Mouse (Mus musculus): Measurements from ENCODE around the gene Foxp2. TPM values are rescaled to one million over a fixed set of nuclear protein-coding genes. Genes with fewer than 3 reads are reported as not detected.

The Foxp2 gene
- polyA plus RNA-seq, 1 experiment from 2014 or later = 80.9 TPM

DNA sequence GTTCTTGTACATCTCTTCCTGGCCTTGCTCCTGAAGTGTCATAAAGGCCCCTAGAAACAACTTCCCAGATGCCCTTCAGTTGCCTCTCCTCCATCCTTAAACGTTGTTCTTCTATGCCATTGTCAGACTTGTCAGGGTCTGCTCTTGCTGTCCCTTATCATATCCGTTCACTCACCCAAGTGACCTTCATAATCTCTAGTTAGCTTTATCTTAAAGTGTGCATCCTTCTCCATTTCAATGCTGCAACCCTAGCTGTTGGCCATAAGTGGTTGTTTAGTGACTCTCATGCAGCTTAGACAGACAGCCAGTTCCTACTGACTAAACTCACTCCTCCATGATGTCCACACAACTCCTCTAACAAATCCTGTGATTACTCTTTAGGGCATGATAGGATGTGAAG lies 415.8 kb downstream of the Foxp2 start:
- WGBS = 84% methylated on average over 2 of the region's 2 CpGs
- Histone ChIP-seq H3K4me1 (no peaks in the 10 kb centered on the region), H3K36me3 (replicated peaks) (no peaks in the 10 kb centered on the region), H3K27ac (no peak overlapping the region), H3K4me3 (no peak overlapping the region), H3K9ac (no peak overlapping the region), H3K9me3 (no peaks in the 10 kb centered on the region), H3K27me3 (replicated peaks) (no peaks in the 10 kb centered on the region), H3K4me2 (no peak overlapping the region)
- no peak for ATAC-seq (replicated peaks)

DNA sequence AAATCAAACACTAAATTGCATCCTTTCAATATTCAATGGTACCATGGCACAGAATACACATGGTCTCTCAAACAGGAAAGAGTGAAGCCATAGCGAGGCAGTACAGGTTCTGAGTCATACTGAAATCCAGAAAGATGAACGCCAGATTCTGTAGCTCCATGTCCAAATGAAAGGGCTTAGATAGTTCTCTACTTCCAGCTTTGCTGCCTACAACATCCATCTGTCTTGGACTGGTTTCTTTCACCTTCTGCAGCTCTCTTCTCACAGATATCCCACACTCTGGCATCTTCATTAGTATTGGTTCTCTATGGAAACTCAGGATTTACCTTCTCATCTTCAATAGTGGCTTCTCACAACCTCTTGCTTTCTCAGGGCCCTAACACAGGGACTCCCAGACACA lies 417.2 kb downstream of the Foxp2 start:
- Histone ChIP-seq H3K27ac (no peak overlapping the region), H3K27me3 (replicated peaks) (no peaks in the 10 kb centered on the region), H3K4me2 (no peak overlapping the region), H3K9ac (no peak overlapping the region), H3K36me3 (replicated peaks) (no peaks in the 10 kb centered on the region), H3K4me3 (no peak overlapping the region), H3K4me1 (no peaks in the 10 kb centered on the region), H3K9me3 (no peaks in the 10 kb centered on the region)
- ATAC-seq (replicated peaks) = no peak
- 93% methylated on average over 2 of the region's 2 CpGs for WGBS

DNA sequence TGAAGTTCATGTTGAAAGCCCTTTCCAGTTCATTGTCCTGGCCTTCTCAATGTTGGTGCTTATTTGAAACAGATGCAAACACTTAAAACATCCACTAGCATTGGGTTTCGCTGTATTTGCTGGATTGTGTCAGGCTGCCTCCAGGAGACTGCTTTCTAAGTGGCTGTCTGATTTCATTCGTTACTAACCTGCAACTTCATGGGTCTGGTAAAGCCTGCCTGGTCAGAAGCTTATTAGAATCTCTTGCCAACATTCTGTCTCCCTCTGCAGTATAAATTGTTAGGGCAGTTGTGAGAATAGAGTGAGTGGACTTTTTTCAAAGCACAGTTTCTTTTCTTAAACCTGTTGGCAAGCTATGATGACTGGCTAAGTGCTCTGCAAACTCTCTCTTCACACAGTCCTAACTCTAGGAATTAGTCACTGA lies 420.4 kb downstream of the Foxp2 start:
- ATAC-seq (replicated peaks) = no peak
- Histone ChIP-seq H3K9ac (no peak overlapping the region), H3K27ac (no peak overlapping the region), H3K27me3 (replicated peaks) (no peaks in the 10 kb centered on the region), H3K4me3 (no peak overlapping the region), H3K36me3 (replicated peaks) (no peaks in the 10 kb centered on the region), H3K4me2 (no peak overlapping the region), H3K4me1 (no peaks in the 10 kb centered on the region), H3K9me3 (no peaks in the 10 kb centered on the region)
- 64% methylated on average over 2 of the region's 2 CpGs for WGBS

DNA sequence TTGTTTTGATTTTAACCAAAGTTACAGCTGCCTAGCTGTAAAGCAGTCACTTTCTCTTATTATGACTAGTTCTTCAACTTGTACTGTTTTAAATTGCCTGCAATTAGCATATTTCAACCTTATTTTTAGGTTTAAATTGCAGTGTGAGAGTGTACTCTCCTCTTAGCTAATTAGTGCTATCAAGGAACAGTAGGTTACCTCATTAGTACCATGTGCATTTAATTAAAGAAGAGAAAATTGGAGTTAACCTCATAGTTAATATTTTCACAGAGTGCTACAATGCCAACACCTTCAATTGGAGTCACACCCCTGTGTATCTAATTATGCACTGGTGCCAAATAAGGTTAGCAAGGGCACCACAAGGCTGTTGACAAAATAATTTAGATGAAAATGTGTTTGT lies 421.9 kb downstream of the Foxp2 start:
- H3K4me1 ChIP-seq = no peaks in the 10 kb centered on the region
- H3K4me2 ChIP-seq = no peak overlapping the region
- H3K27me3 ChIP-seq (replicated peaks) = no peaks in the 10 kb centered on the region
- no peak overlapping the region for H3K4me3 ChIP-seq
- H3K36me3 ChIP-seq (replicated peaks) = no peaks in the 10 kb centered on the region
- no peak overlapping the region for H3K27ac ChIP-seq
- ATAC-seq (replicated peaks) = no peak
- H3K9me3 ChIP-seq = no peaks in the 10 kb centered on the region
- no peak overlapping the region for H3K9ac ChIP-seq

GRCm38 (mm10) chr6:15347705-15348104 lies 446.6 kb downstream of the Foxp2 start:
- Histone ChIP-seq H3K9me3 (no peaks in the 10 kb centered on the region), H3K36me3 (replicated peaks) (no peaks in the 10 kb centered on the region), H3K4me1 (no peaks in the 10 kb centered on the region), H3K4me2 (no peak overlapping the region), H3K27ac (no peak overlapping the region), H3K27me3 (replicated peaks) (no peaks in the 10 kb centered on the region), H3K4me3 (no peak overlapping the region), H3K9ac (no peak overlapping the region)
- 61% methylated on average over 3 of the region's 3 CpGs for WGBS
- ATAC-seq (replicated peaks) = peak; percentile 42; the same call in 1 of the 2 replicates

- Histone ChIP-seq H3K4me3 (no peak overlapping the region), H3K36me3 (replicated peaks) (no peaks in the 10 kb centered on the region), H3K9me3 (no peaks in the 10 kb centered on the region), H3K9ac (no peak overlapping the region), H3K4me2 (no peak overlapping the region), H3K27ac (no peak overlapping the region), H3K27me3 (replicated peaks) (no peaks in the 10 kb centered on the region), H3K4me1 (no peaks in the 10 kb centered on the region)
- WGBS = 85% methylated on average over 4 of the region's 4 CpGs
- no peak for ATAC-seq (replicated peaks)
Observed at GRCm38 (mm10) chr6:15355852-15356251, 454.7 kb downstream of the Foxp2 start.

DNA sequence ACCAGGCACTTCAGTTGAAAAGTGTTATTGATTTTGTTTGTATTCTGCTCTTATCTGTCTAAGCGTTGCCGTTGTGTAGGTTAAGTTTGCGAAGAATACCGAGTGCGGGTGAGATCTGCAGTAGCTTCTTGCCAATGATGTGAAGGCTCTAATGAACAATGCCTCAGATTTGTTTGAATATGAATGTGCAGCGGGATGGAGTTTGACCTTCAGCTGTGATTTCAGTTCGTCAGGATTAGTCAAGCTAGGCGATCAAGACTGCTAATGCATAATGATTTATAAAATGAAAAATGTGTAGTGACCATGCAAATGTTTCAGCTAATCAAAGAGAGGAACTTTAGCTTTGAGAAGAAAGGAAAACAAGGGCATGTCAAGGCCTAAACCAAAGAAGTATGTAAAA lies 469.1 kb downstream of the Foxp2 start:
- Histone ChIP-seq H3K27me3 (replicated peaks) (no peaks in the 10 kb centered on the region), H3K9me3 (no peaks in the 10 kb centered on the region), H3K4me3 (no peak overlapping the region), H3K4me1 (peaks cover 17% of the 10 kb centered on the region), H3K27ac (0 out of 2 replicates have a peak overlapping the region, but pooled peaks have one; percentile 29), H3K4me2 (no peak overlapping the region), H3K9ac (no peak overlapping the region), H3K36me3 (replicated peaks) (no peaks in the 10 kb centered on the region)
- WGBS = 22% methylated on average over 8 of the region's 8 CpGs
- ATAC-seq (replicated peaks) = no peak; the same call in 1 of the 2 replicates

GRCm38 (mm10) chr6:15370827-15371226 lies 469.7 kb downstream of the Foxp2 start:
- ATAC-seq (replicated peaks) = 0 out of 2 replicates have a peak, but pooled peaks have one; percentile 34

GRCm38 (mm10) chr6:15373621-15374020 lies 472.5 kb downstream of the Foxp2 start:
- Histone ChIP-seq H3K9ac (no peak overlapping the region), H3K9me3 (no peaks in the 10 kb centered on the region), H3K4me3 (no peak overlapping the region), H3K27ac (no peak overlapping the region), H3K4me1 (peaks cover 17% of the 10 kb centered on the region), H3K36me3 (replicated peaks) (no peaks in the 10 kb centered on the region), H3K27me3 (replicated peaks) (no peaks in the 10 kb centered on the region), H3K4me2 (no peak overlapping the region)
- WGBS = 44% methylated on average over 3 of the region's 3 CpGs
- no peak for ATAC-seq (replicated peaks)

More at GRCm38 (mm10) chr6:15370827-15371226, 469.7 kb downstream of the Foxp2 start:
- Histone ChIP-seq H3K27me3 (replicated peaks) (no peaks in the 10 kb centered on the region), H3K36me3 (replicated peaks) (no peaks in the 10 kb centered on the region), H3K4me2 (no peak overlapping the region), H3K27ac (no peak overlapping the region), H3K9ac (no peak overlapping the region), H3K4me3 (no peak overlapping the region), H3K9me3 (no peaks in the 10 kb centered on the region), H3K4me1 (peaks cover 17% of the 10 kb centered on the region)
- 57% methylated on average over 4 of the region's 4 CpGs for WGBS

- Histone ChIP-seq H3K27me3 (replicated peaks) (no peaks in the 10 kb centered on the region), H3K9me3 (no peaks in the 10 kb centered on the region), H3K4me1 (no peaks in the 10 kb centered on the region), H3K4me3 (no peak overlapping the region), H3K36me3 (replicated peaks) (no peaks in the 10 kb centered on the region), H3K27ac (no peak overlapping the region), H3K4me2 (no peak overlapping the region), H3K9ac (no peak overlapping the region)
- ATAC-seq (replicated peaks) = peak; percentile 43; the same call in 1 of the 2 replicates
- WGBS = 30% methylated on average over 5 of the region's 5 CpGs
Observed at GRCm38 (mm10) chr6:15378261-15378660, 477.1 kb downstream of the Foxp2 start.

- ATAC-seq (replicated peaks) = no peak
- Histone ChIP-seq H3K9ac (no peak overlapping the region), H3K4me2 (no peak overlapping the region), H3K4me3 (no peak overlapping the region), H3K36me3 (replicated peaks) (no peaks in the 10 kb centered on the region), H3K27me3 (replicated peaks) (no peaks in the 10 kb centered on the region), H3K9me3 (no peaks in the 10 kb centered on the region), H3K4me1 (0 out of 2 replicates have a peak, but pooled peaks cover 3% of the 10 kb centered on the region), H3K27ac (no peak overlapping the region)
- WGBS = 48% methylated on average over 6 of the region's 6 CpGs
Observed at GRCm38 (mm10) chr6:15396462-15396861, 495.3 kb downstream of the Foxp2 start.

DNA sequence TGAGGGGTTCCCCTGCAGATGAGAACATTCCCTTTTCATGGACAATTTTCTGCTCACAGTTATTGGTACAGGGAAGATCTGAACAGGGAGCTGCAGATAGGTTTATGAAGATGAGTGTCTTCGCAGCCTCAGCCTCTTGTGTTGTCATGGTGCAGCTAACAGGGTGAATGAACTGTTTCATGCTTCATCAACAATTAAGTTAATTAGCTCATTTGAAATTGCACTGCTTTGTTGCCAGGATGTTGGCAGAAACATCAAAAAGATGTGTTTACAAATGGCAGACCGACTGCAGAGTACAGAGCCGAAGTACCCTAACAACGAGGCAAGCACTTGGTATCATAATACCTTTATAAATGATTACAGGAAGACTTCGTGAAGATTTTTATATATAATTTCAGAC lies 496.3 kb downstream of the Foxp2 start:
- ATAC-seq (replicated peaks) = peak; percentile 77; the same call in 1 of the 2 replicates
- Histone ChIP-seq H3K4me2 (no peak overlapping the region), H3K36me3 (replicated peaks) (no peaks in the 10 kb centered on the region), H3K27ac (no peak overlapping the region), H3K27me3 (replicated peaks) (no peaks in the 10 kb centered on the region), H3K4me1 (0 out of 2 replicates have a peak, but pooled peaks cover 3% of the 10 kb centered on the region), H3K9me3 (no peaks in the 10 kb centered on the region), H3K4me3 (no peak overlapping the region), H3K9ac (no peak overlapping the region)
- WGBS = 30% methylated on average over 5 of the region's 5 CpGs

- no peaks in the 10 kb centered on the region for H3K27me3 ChIP-seq (replicated peaks)
- no peak overlapping the region for H3K27ac ChIP-seq
- WGBS = 51% methylated on average over 3 of the region's 3 CpGs
- no peaks in the 10 kb centered on the region for H3K9me3 ChIP-seq
- H3K9ac ChIP-seq = no peak overlapping the region
- H3K36me3 ChIP-seq (replicated peaks) = no peaks in the 10 kb centered on the region
- H3K4me3 ChIP-seq = no peak overlapping the region
- H3K4me2 ChIP-seq = no peak overlapping the region
- 0 out of 2 replicates have a peak, but pooled peaks cover 3% of the 10 kb centered on the region for H3K4me1 ChIP-seq
- ATAC-seq (replicated peaks) = no peak
Observed at GRCm38 (mm10) chr6:15401138-15401537, 500.0 kb downstream of the Foxp2 start.
